Mouse (Mus musculus): ENCODE measurements around the gene Tcea2.

Gene Tcea2

GRCm38 (mm10) chr2:181674934-181675333 lies 5.2 kb upstream of the Tcea2 start:
- DNase-seq (ENCODE audit: low read depth) = no peak

- DNase-seq (ENCODE audit: low read depth) = peak; percentile 74
Measured at GRCm38 (mm10) chr2:181675454-181675853, 4.7 kb upstream of the Tcea2 start.

- peak; percentile 53 for DNase-seq (ENCODE audit: low read depth)
Measured at GRCm38 (mm10) chr2:181676424-181676823, 3.7 kb upstream of the Tcea2 start.

GRCm38 (mm10) chr2:181677096-181677754 lies 2.9 kb upstream of the Tcea2 start:
- peak; percentile 59 for DNase-seq (ENCODE audit: low read depth)

- DNase-seq (ENCODE audit: low read depth) = no peak
Measured at GRCm38 (mm10) chr2:181677755-181678098, 2.4 kb upstream of the Tcea2 start.

- DNase-seq (ENCODE audit: low read depth) = peak; percentile 90
Measured at GRCm38 (mm10) chr2:181678780-181679179, 1.3 kb upstream of the Tcea2 start.

- peak; percentile 46 for DNase-seq (ENCODE audit: low read depth)
Measured at GRCm38 (mm10) chr2:181680716-181681117, 607 bp downstream of the Tcea2 start.

- DNase-seq (ENCODE audit: low read depth) = no peak
Measured at GRCm38 (mm10) chr2:181681978-181682377, 1.9 kb downstream of the Tcea2 start.

- no peak for DNase-seq (ENCODE audit: low read depth)
Measured at GRCm38 (mm10) chr2:181683381-181683780, 3.3 kb downstream of the Tcea2 start.

- DNase-seq (ENCODE audit: low read depth) = no peak
Measured at GRCm38 (mm10) chr2:181684713-181685112, 4.6 kb downstream of the Tcea2 start.

GRCm38 (mm10) chr2:181685686-181686085 lies 5.6 kb downstream of the Tcea2 start:
- no peak for DNase-seq (ENCODE audit: low read depth)

- no peak for DNase-seq (ENCODE audit: low read depth)
Measured at GRCm38 (mm10) chr2:181687586-181687985, 7.5 kb downstream of the Tcea2 start.

GRCm38 (mm10) chr2:181689466-181690160 lies 9.5 kb downstream of the Tcea2 start:
- DNase-seq (ENCODE audit: low read depth) = no peak

- DNase-seq (ENCODE audit: low read depth) = no peak
Measured at GRCm38 (mm10) chr2:181691083-181691482, 11.0 kb downstream of the Tcea2 start.

- no peak for DNase-seq (ENCODE audit: low read depth)
Measured at GRCm38 (mm10) chr2:181691571-181691970, 11.5 kb downstream of the Tcea2 start.

GRCm38 (mm10) chr2:181692304-181692703 lies 12.2 kb downstream of the Tcea2 start:
- DNase-seq (ENCODE audit: low read depth) = no peak

- DNase-seq (ENCODE audit: low read depth) = peak; percentile 85
Measured at GRCm38 (mm10) chr2:181693339-181694280, 13.5 kb downstream of the Tcea2 start, which contains the start of gene Rgs19. Gene Rgs19 (minus strand): TSS chr2:181693977.

GRCm38 (mm10) chr2:181694581-181694980 lies 14.5 kb downstream of the Tcea2 start:
- no peak for DNase-seq (ENCODE audit: low read depth)

- no peak for DNase-seq (ENCODE audit: low read depth)
Measured at GRCm38 (mm10) chr2:181695776-181696175, 15.7 kb downstream of the Tcea2 start.

- no peak for DNase-seq (ENCODE audit: low read depth)
Measured at GRCm38 (mm10) chr2:181696801-181697420, 16.8 kb downstream of the Tcea2 start.

- DNase-seq (ENCODE audit: low read depth) = no peak
Measured at GRCm38 (mm10) chr2:181698241-181698640, 18.1 kb downstream of the Tcea2 start, which contains the start of gene Lkaaear1. Gene Lkaaear1 (minus strand): TSS chr2:181698442.

- DNase-seq (ENCODE audit: low read depth) = peak; percentile 64
Measured at GRCm38 (mm10) chr2:181706668-181707067, 26.6 kb downstream of the Tcea2 start.
